Mouse (Mus musculus) neutrophil, adult 65 days (primary cell): Measurements from ENCODE around the gene Egfr. TPM values are rescaled to one million over a fixed set of nuclear protein-coding genes. Genes with fewer than 3 reads are reported as not detected.

Experiments
- total RNA-seq: library from RNA; stranded (reverse); gene quantifications from 2 replicates; pipeline ENCODE4 v1.2.4, GENCODE M21; 2023

Egfr gene
- total RNA-seq: not detected in 2 replicates

GRCm38 (mm10) chr11:16752007-16752348 lies at the start of gene Egfr:
Egfr (plus strand) TSS chr11:16752203.

GRCm38 (mm10) chr11:16950976-16951760 lies 199.2 kb downstream of the Egfr start, which contains the start of gene Fbxo48:
Fbxo48 (plus strand) TSS chr11:16951375.

Other genes with a start within 250 kb of the Egfr start
- gene Sec61g, start 243.7 kb upstream of the Egfr start, total RNA-seq: 6.0 and 6.8 TPM in 2 replicates
- gene Fbxo48, start 199.2 kb downstream of the Egfr start, total RNA-seq: 3.4 and 3.6 TPM in 2 replicates